Mouse (Mus musculus) forebrain, embryonic 13.5 days (tissue): ENCODE results near the gene Themis2. TPM values are rescaled to one million over a fixed set of nuclear protein-coding genes. Genes with fewer than 3 reads are reported as not detected.

Source experiments
- ATAC-seq: fragments of 200-750 bp; cut with Nextera tagmentation; 2 replicates; pipeline ENCODE4 v1.8.0; 2017
- H3K27ac ChIP-seq: fragments of 300-500 bp; sonication (generic); 2 replicates; pipeline ENCODE4 v1.5.1; 2015; ENCODE audit warnings: inconsistent platforms, mild to moderate bottlenecking, moderate library complexity
- H3K27me3 ChIP-seq: fragments of 300-500 bp; sonication (generic); 2 replicates; pipeline ENCODE4 v1.6.1; 2015; ENCODE audit warnings: mild to moderate bottlenecking, inconsistent platforms
- H3K36me3 ChIP-seq: fragments of 300-500 bp; sonication (generic); 2 replicates; pipeline ENCODE4 v1.6.1; 2015; ENCODE audit warnings: mild to moderate bottlenecking, inconsistent platforms; ENCODE audit not compliant: poor library complexity, severe bottlenecking
- H3K4me1 ChIP-seq: fragments of 300-500 bp; sonication (generic); 2 replicates; pipeline ENCODE4 v1.6.1; 2015; ENCODE audit warnings: inconsistent platforms
- H3K4me2 ChIP-seq: fragments of 300-500 bp; sonication (generic); 2 replicates; pipeline ENCODE4 v1.6.1; 2015; ENCODE audit warnings: inconsistent platforms, mild to moderate bottlenecking, moderate library complexity
- H3K4me3 ChIP-seq: fragments of 300-500 bp; sonication (generic); 2 replicates; pipeline ENCODE4 v1.5.1; 2015; ENCODE audit warnings: mild to moderate bottlenecking, inconsistent platforms
- H3K9ac ChIP-seq: fragments of 300-500 bp; sonication (generic); 2 replicates; pipeline ENCODE4 v1.6.1; 2015; ENCODE audit warnings: mild to moderate bottlenecking, inconsistent platforms
- H3K9me3 ChIP-seq: fragments of 300-500 bp; sonication (generic); replicated peaks from 2 replicates; pipeline ENCODE4 v1.6.1; 2016; ENCODE audit warnings: inconsistent platforms
- WGBS: fragments of 180-500 bp; shearing (Covaris S2); methylation state at CpG from one replicate; pipeline ENCODE4 v1.1.7; 2015; 5-methylcytosine and 5-hydroxymethylcytosine counted together
- polyA plus RNA-seq: library from polyadenylated mRNA; unstranded; fragments of >200 nt; fragmentation: Nextera tagmentation; extraction: Ambion mirVana; gene quantifications from 2 replicates; pipeline ENCODE4 v1.2.1, GENCODE M21; 2015

The Themis2 gene
- polyA plus RNA-seq: 0.20 and 0.26 TPM in 2 replicates

DNA sequence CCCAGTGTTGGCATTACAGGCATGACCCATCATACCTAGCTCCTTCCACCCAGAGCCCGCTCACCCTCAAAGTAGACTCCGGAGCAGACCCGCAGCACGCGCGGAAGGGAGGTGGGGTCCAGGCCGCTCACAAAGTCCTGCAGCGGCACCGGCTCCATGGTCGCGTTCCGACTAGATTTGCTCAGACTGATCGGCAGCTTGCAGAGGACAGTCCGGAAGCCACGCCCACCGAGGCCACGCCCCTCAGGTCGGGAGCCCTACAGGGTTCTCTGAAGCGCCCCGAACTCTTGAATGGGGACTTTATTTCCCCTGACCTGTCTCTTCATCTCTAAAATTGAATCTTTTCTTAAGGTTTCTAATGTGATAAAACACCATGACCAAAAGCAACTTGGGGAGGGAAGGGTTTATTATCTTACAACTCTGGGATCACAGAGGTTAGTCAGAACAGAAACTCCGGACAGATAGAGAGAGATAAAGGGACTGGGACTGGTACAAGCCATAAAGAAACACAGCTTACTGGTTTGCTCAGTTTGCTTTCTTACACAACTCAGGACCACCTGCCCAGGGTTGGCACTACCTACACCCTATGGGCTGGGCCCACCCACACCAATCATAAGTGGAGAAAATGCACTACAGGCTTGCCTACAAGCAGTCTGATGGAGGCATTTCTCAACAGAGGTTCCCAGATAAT lies at the start of gene Themis2:
Themis2 (minus strand) TSS at position 192 of the 691 bp plus-strand sequence.
- 2% methylated on average over 21 of the region's 21 CpGs for WGBS
- no peaks in the 10 kb centered on the region for H3K9me3 ChIP-seq
- H3K27ac ChIP-seq: no peak within 1 kb of the TSS
- H3K4me1 ChIP-seq: peaks cover 6% of the 10 kb centered on the region; the same call in 1 of the 2 replicates
- 0 out of 2 replicates have a peak within 1 kb of the TSS, but pooled peaks have one; percentile 43 for H3K9ac ChIP-seq
- H3K27me3 ChIP-seq: peaks cover 25% of the 10 kb centered on the region
- peak within 1 kb of the TSS; percentile 55 for H3K4me2 ChIP-seq
- ATAC-seq: no peak
- H3K36me3 ChIP-seq: no peaks in the 10 kb centered on the region
- H3K4me3 ChIP-seq: peak within 1 kb of the TSS; percentile 34

DNA sequence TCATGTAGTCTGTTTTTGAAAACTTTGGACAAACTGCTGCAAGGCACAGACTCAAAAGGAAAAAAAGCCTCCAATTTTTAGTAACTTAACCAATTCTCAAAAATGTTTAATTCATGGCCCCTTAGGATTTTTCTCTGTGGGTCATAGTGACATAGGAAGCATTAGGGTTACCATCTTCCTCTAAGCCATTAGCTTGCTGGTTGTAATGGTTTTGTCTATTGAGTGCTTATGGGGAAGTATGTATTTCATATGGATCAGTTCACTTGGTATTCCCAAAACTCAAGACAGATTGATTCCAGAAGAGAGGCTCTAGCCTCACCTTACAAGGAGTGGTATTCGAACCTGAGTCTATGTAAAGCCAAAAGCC lies 47.5 kb upstream of the Themis2 start:
- Histone ChIP-seq H3K27ac (peak overlapping the region; percentile 73; the same call in 1 of the 2 replicates), H3K36me3 (peaks cover 31% of the 10 kb centered on the region), H3K4me2 (peak overlapping the region; percentile 80), H3K27me3 (no peaks in the 10 kb centered on the region), H3K4me3 (peak overlapping the region; percentile 74), H3K9me3 (no peaks in the 10 kb centered on the region), H3K4me1 (peaks cover 23% of the 10 kb centered on the region), H3K9ac (peak overlapping the region; percentile 77)
- WGBS: 95% methylated on average over 1 of the region's 1 CpGs
- no peak for ATAC-seq

DNA sequence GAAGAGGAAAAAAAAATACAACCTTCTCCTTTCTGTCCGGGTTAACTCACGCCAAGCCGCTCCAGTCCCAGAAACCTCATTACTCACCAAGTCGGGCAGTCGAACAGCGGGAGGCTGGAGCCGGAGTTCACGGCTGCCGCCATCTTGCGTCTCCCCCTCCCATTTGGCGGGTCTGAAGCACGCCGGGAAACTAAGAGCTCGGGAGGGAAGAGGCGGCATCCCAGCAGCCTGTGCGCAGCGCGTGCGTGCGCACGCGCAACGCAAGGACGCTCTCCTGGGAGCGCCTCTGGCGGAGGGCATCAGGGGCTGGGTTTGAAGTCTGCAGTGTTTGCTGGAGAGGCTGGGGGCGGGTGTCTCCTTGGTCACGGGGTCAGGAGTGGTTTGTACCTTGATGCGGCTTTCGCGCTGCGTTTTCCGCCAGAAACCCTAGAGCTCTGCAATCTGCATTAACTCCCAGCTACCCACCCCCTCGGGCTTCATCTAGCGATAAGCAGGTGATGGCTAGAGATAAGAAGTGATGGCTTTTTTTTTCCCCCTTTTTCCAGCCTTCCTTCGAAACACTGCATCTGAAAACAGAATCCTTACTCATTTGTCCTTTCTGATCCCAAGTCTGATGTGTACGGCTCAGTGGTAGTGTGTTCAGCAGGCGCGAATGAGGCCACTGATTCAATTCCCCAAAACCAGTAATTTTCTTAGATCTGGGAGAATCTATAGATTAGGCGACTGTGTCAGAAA lies 47.0 kb upstream of the Themis2 start, which contains the start of gene Ppp1r8:
Ppp1r8 (minus strand) TSS at position 200 of the 735 bp plus-strand sequence.
- ATAC-seq: peak; percentile 99

DNA sequence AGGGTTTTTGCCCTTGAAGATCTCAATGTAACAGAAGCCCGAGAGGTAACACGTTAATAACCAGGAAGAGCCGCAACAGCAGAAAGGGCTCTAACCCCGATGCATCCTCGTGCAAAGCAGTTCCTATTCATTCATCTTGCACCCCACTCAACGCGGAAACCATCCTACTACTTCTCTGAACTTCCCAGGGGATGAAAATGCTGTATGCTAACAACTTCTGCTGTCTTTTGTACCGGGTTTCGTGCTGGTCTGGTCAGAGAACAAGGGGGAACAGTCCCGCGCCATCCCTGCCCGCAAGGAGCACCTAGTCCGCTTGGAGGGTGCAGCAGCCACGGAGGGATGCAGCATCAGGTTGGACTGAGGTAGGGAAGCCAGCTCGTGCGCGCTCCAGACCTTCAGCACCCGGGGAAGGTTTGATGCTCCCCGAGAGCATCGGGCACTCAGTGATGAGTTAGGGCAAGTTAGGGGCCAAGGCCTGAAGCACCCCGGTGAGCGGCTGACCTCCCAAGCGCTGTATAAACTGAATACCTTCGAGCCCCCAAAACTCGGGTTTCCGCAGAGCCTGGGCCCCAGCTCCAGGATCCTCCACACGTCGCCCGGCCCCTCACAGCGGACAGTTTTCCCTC lies 46.2 kb upstream of the Themis2 start:
- H3K4me2 ChIP-seq: peak overlapping the region; percentile 80
- peaks cover 23% of the 10 kb centered on the region for H3K4me1 ChIP-seq
- peaks cover 37% of the 10 kb centered on the region for H3K36me3 ChIP-seq
- H3K9ac ChIP-seq: peak overlapping the region; percentile 97
- peak; percentile 30 for ATAC-seq
- no peaks in the 10 kb centered on the region for H3K27me3 ChIP-seq
- under 1% methylated on average over 30 of the region's 30 CpGs for WGBS
- peak overlapping the region; percentile 74 for H3K4me3 ChIP-seq
- H3K27ac ChIP-seq: peak overlapping the region; percentile 73
- H3K9me3 ChIP-seq: no peaks in the 10 kb centered on the region

More for the DNA sequence above, 47.0 kb upstream of the Themis2 start, which contains the start of gene Ppp1r8:
- Histone ChIP-seq H3K4me2 (peak within 1 kb of the TSS; percentile 80), H3K9me3 (no peaks in the 10 kb centered on the region), H3K36me3 (peaks cover 34% of the 10 kb centered on the region), H3K27ac (peak within 1 kb of the TSS; percentile 73), H3K9ac (peak within 1 kb of the TSS; percentile 97), H3K4me3 (peak within 1 kb of the TSS; percentile 74), H3K4me1 (peaks cover 23% of the 10 kb centered on the region), H3K27me3 (no peaks in the 10 kb centered on the region)
- WGBS: 2% methylated on average over 39 of the region's 40 CpGs

GRCm38 (mm10) chr4:132841493-132841892 lies 45.3 kb upstream of the Themis2 start:
- 86% methylated on average over 3 of the region's 3 CpGs for WGBS
- 0 out of 2 replicates have a peak overlapping the region, but pooled peaks have one; percentile 73 for H3K27ac ChIP-seq
- no peak for ATAC-seq

DNA sequence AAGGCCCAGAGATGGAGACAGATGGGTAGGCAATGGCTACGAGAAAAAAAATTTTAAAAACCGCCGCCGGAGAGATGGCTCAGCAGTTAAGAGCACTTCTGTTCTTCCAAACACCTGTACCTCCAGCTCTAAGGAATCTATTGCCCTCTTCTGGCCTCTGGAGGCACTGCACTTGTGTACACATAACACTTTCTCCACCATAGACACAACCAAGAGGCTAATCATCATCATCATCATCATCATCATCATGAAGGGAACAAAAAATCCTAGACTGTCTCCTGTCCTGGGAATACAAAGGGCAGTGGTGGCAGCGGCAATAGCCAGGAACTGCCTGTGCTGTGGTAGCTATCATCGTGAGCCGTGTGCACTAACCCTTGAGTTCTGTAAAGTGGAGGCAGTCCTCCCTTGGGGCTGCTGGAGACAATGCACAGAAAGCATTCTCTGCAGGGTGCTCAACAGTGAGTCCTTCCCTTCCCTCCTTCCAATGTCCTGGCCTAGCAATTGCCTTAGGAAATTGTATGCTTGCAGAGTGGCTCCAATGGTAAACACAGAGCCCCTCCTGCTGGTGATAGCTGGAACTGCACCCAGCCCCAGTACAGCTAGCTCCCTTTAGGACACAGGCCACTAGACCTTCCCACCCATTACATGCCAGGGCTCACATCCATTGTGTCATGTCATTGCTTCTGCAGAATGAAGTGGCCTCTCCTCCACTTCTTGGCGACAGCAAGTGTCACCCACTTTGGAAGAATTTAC lies 27.6 kb upstream of the Themis2 start:
- H3K4me2 ChIP-seq: no peak overlapping the region
- H3K36me3 ChIP-seq: peaks cover 49% of the 10 kb centered on the region
- no peak overlapping the region for H3K4me3 ChIP-seq
- peaks cover 13% of the 10 kb centered on the region for H3K9me3 ChIP-seq
- no peak for ATAC-seq
- no peak overlapping the region for H3K9ac ChIP-seq
- no peak overlapping the region for H3K27ac ChIP-seq
- H3K27me3 ChIP-seq: no peaks in the 10 kb centered on the region
- WGBS: 68% methylated on average over 8 of the region's 8 CpGs
- no peaks in the 10 kb centered on the region for H3K4me1 ChIP-seq

More at GRCm38 (mm10) chr4:132841493-132841892, 45.3 kb upstream of the Themis2 start:
- peak overlapping the region; percentile 97 for H3K9ac ChIP-seq
- peak overlapping the region; percentile 80 for H3K4me2 ChIP-seq
- peaks cover 46% of the 10 kb centered on the region for H3K36me3 ChIP-seq
- no peaks in the 10 kb centered on the region for H3K9me3 ChIP-seq
- peaks cover 23% of the 10 kb centered on the region for H3K4me1 ChIP-seq
- no peaks in the 10 kb centered on the region for H3K27me3 ChIP-seq
- H3K4me3 ChIP-seq: peak overlapping the region; percentile 74

DNA sequence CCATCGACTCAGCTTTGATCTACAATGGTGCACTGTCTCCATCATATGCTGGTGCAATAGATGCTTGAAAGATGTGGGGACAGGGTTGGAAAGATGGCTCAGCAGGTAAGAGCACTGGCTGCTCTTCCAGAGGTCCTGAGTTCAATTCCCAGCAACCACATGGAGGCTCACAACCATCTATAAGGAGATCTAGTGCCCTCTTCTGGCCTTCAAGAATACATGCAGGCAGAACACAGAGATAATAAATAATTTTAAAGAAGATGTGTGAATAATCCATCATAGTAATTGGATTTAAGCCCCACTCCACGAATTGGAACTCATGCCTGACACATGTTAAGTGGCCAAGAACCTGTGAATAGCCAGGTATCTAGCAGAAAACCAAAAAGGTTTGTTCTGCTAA lies 22.3 kb upstream of the Themis2 start:
- no peaks in the 10 kb centered on the region for H3K4me1 ChIP-seq
- WGBS: 55% methylated on average over 2 of the region's 2 CpGs

DNA sequence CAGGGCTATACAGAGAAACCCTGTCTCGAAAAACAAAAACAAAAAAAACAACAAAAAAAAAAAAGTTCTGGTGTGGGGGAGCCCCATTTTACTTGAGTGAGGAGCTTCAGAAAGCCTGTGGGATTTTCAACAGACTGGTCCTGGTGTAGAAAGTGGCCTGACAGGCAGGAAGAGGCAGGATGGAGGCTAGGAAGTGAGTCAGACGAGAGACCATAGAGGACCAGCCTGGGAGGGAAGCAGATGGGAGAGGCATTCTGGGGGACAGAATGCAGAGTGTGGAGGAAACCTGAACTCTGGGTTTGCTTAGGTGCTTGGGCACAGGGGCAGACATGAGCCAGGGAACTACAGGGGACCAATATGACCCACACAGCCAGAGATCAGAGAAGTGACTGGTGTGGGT lies 20.7 kb upstream of the Themis2 start:
- Histone ChIP-seq H3K36me3 (no peaks in the 10 kb centered on the region), H3K9ac (no peak overlapping the region), H3K4me1 (no peaks in the 10 kb centered on the region), H3K27me3 (no peaks in the 10 kb centered on the region), H3K4me3 (no peak overlapping the region), H3K9me3 (peaks cover 13% of the 10 kb centered on the region), H3K27ac (no peak overlapping the region), H3K4me2 (no peak overlapping the region)
- ATAC-seq: no peak
- 85% methylated on average over 2 of the region's 2 CpGs for WGBS

More for the DNA sequence above, 22.3 kb upstream of the Themis2 start:
- H3K4me3 ChIP-seq: no peak overlapping the region
- no peak overlapping the region for H3K27ac ChIP-seq
- no peak overlapping the region for H3K9ac ChIP-seq
- no peaks in the 10 kb centered on the region for H3K27me3 ChIP-seq
- peaks cover 13% of the 10 kb centered on the region for H3K9me3 ChIP-seq
- H3K36me3 ChIP-seq: no peaks in the 10 kb centered on the region
- ATAC-seq: no peak
- no peak overlapping the region for H3K4me2 ChIP-seq

DNA sequence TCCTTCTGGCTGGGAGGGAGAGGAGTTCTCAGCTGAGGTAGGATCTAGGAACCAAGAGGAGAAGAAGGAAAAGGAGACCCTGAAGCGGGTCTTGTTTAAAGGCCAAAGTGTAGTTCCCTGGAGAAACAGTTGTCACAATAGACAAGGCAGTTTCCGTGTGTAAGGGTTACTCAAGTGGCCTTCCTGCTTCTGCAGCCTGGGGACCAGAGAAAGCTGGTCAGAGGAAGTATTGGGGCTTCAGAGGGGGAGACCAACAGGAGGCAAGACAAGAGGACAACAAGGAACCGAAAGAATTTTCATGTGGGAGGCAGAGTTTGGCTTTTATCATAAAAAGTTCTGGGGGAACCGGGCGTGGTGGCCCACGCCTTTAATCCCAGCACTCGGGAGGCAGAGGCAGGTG lies 20.2 kb upstream of the Themis2 start:
- Histone ChIP-seq H3K9ac (no peak overlapping the region), H3K27me3 (no peaks in the 10 kb centered on the region), H3K4me1 (no peaks in the 10 kb centered on the region), H3K4me3 (no peak overlapping the region), H3K27ac (no peak overlapping the region), H3K9me3 (peaks cover 13% of the 10 kb centered on the region), H3K4me2 (no peak overlapping the region), H3K36me3 (no peaks in the 10 kb centered on the region)
- ATAC-seq: no peak
- WGBS: 84% methylated on average over 7 of the region's 7 CpGs

DNA sequence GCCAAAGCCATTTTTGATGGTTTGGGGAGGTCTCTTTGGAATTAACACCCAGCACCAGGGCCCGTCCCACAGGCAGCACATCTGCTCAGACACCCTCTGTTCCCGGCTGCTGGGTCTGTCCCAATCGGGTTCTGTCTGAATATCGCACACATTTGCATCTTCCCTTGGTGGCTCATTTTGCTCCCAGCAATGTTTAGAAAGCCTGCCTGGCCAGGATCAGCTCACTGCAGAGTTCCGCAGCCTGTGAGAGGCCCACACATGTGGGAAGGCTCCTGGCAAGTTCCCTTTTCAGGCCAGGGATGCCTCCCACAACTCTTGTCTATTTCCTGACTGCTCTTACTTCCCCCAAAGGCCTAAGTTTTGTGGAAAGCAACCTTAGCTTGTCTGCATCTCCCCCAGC lies 13.4 kb upstream of the Themis2 start:
- Histone ChIP-seq H3K27ac (no peak overlapping the region), H3K4me2 (no peak overlapping the region), H3K4me1 (no peaks in the 10 kb centered on the region), H3K9me3 (peaks cover 6% of the 10 kb centered on the region), H3K36me3 (no peaks in the 10 kb centered on the region), H3K4me3 (no peak overlapping the region), H3K27me3 (no peaks in the 10 kb centered on the region), H3K9ac (no peak overlapping the region)
- ATAC-seq: no peak
- WGBS: 95% methylated on average over 5 of the region's 5 CpGs

GRCm38 (mm10) chr4:132807771-132808641 lies 11.8 kb upstream of the Themis2 start:
- Histone ChIP-seq H3K4me1 (no peaks in the 10 kb centered on the region), H3K27me3 (no peaks in the 10 kb centered on the region), H3K9me3 (peaks cover 6% of the 10 kb centered on the region), H3K4me2 (no peak overlapping the region), H3K4me3 (no peak overlapping the region), H3K27ac (no peak overlapping the region), H3K9ac (no peak overlapping the region), H3K36me3 (no peaks in the 10 kb centered on the region)
- no peak for ATAC-seq
- WGBS: 82% methylated on average over 5 of the region's 5 CpGs
